Mouse (Mus musculus) neutrophil, adult 5-6 weeks (primary cell): ENCODE data around the gene Slc9a1. TPM values are rescaled to one million over a fixed set of nuclear protein-coding genes. Genes with fewer than 3 reads are reported as not detected.

Source experiments
- ATAC-seq: fragments of 151-379, 151-347 bp; 2 replicates; pipeline ENCODE4 v1.8.0; 2017; ENCODE audit warnings: mild to moderate bottlenecking, moderate TSS enrichment; ENCODE audit not compliant: insufficient number of reproducible peaks, poor library complexity, low FRiP score, severe bottlenecking; ENCODE audit errors: extremely low read depth
- total RNA-seq: library from RNA; stranded (forward); fragments of 200-1000 nt; gene quantifications from 2 replicates; pipeline ENCODE4 v1.2.3, GENCODE M21; 2017

The Slc9a1 gene
- total RNA-seq, 1 experiment from 2014 or later, result 15.8 TPM

DNA sequence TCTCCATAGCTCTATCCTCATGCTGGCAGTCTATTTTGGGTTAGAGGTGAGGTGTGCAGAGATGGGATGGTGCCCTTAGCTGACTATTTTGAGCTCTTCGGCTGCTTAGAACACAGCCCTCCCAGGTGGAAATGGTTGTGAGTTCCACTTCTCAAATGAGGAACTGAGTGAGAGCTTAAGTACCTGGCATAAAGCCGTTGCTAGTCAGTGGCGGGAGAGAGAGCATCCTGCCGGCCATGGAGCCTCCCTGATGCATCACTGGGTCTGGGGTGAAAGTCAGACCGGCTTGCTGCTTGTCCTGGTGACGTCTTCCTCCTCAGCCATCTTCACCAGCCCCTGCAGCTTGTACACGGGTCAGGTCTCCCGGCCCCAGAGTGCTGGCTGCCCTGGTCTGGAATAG, 28.5 kb downstream of the Slc9a1 start:
- no peak for ATAC-seq

- no peak for ATAC-seq
Measured at GRCm38 (mm10) chr4:133398619-133399018, 29.1 kb downstream of the Slc9a1 start.

- no peak for ATAC-seq
Measured at GRCm38 (mm10) chr4:133399509-133399908, 30.0 kb downstream of the Slc9a1 start.

DNA sequence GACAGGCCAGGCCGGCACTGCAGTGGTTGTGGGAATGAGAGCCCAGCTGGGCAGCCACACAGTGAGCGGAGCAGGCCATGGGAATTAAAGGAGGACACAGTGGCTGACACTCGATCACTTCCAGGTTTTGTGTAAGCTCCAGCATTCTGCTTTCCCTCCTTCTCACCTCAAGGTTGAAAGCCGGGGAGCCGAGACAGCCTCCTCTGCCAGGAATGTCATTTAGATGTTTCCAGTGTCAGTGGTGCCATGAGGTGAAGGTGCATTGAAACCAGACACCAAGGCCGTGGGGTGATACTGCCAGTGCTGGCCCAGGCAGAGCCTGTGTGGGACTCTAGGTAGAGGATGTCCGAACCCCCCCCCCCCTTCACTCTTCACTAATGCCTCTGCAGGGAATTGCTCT, 30.6 kb downstream of the Slc9a1 start:
- no peak for ATAC-seq

- ATAC-seq, result no peak
Measured at GRCm38 (mm10) chr4:133402011-133402410, 32.5 kb downstream of the Slc9a1 start.

- ATAC-seq, result no peak
Measured at GRCm38 (mm10) chr4:133403611-133404228, 34.2 kb downstream of the Slc9a1 start.

- no peak for ATAC-seq
Measured at GRCm38 (mm10) chr4:133404256-133404655, 34.8 kb downstream of the Slc9a1 start.

DNA sequence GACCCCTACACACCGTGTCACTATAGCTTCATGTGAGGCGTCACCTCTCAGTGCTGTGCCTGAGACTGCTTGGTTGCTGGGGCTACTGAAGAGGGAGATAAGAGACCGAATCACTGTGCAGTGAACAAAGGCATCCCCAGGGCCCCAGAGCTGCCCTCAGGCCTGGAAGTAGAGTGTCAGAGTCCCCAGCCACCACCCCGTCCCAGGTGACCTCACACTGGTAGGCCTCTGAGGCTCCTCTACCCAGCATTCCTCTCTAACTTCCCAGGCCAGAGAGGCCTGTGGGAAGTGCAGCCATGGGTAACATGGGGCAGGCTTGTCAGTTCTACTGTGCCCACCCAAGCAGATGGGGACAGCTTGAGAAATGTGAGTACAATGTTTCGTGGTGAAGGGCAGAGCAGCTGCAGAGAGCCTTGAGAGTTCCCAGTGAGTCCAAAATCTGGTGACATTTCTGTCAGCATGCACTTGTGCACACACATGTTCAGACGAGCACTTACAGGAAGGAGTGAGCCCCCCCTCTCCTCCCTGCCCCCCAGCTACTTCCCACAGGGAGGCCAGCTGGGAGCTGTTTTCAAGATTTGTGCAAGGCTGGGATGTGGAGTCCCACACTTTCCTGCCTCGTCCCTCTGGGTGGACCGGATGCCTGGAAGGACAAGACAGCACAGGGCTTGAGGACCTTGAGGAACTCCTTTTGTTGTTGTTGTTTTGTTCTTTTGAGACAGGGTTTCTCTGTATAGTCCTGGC, 37.0 kb downstream of the Slc9a1 start:
- no peak for ATAC-seq

GRCm38 (mm10) chr4:133407114-133407787, 37.7 kb downstream of the Slc9a1 start:
- ATAC-seq, result no peak

GRCm38 (mm10) chr4:133408006-133408405, 38.5 kb downstream of the Slc9a1 start:
- no peak for ATAC-seq

GRCm38 (mm10) chr4:133410994-133411393, 41.5 kb downstream of the Slc9a1 start:
- no peak for ATAC-seq

GRCm38 (mm10) chr4:133412096-133412495, 42.6 kb downstream of the Slc9a1 start:
- no peak for ATAC-seq

DNA sequence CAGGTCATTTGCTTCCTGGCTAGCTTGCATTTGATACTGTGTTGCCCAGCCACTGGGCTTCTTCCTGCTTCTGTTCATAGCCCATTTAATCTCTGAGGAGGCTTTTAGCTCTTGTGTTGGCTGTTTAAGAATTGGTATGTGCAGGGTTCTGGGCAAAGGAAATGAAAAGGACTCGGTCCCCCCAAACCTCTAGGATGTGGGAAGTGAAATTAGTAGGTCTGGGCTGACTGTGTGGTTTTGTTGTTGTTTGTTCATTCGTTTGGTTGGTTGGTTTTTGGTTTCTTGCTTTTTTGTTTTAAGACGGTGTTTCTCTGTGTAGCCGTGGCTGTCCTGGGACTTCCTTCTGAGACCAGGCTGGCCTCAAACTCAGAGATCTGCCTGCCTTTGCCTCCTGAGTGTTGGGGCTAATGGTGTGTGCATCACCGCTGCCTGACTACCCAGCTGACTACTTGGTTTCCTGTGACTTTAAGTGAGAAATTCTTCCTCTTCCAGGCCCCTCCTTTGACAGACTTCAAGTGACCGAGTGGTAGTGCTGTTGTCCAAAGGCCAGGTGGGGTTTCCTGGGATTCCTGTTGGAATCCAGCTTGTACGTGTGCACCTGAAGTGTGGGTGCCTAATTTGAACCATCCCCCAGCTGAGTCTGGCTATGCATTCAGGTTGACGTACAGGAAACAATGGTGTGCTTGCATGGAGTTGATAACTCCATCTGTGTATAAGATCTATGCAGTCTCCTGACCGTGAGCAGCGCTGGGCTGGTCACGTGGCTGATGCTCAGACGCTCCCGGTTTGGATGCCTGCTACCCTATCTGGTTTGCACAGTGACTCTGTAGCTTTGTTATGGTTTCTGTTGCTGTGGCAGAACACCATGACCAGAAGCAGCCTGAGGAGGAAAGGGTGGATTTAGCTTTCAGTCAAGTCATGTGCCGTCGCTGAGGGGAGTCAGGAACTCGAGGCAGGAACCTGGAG, 43.4 kb downstream of the Slc9a1 start:
- ATAC-seq, result no peak

DNA sequence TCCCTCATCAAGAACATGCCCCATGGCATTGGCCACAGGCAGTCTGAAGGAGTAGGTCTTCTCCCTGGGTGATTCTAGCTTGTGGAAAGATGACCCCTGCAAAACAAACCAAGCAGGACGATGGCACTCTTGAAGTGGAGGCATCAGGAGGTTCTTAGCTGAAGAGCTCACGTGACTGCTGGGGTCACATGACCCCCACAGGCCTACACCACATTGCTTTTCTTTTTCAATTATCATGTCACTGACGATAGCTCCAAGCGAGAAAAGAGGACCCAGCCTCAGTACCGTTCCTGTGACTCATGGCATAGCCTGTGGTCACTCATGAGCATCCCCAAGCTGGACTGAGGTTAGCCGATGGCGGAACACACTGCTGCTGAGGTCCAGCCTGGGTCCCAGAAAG, 44.1 kb downstream of the Slc9a1 start:
- no peak for ATAC-seq

DNA sequence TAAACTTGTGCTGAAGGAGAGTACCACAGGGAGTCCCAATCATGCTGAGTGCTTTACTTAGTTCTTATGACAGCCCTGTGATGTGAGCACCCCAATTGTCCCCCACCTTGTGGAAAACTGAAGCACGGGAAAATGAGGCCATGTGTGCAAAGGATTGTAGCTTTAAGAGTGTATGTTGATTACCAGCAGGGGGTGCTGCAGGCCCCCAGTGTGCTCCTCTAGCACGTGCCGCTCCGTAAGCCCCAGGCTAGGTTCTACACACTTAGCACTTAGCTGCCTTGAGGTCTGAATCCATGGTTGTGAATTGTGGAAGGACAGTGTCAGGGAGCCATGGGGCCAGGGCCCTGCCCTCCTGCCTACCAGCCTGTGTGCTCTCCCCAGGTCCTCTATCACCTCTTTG, 45.4 kb downstream of the Slc9a1 start:
- ATAC-seq, result no peak

GRCm38 (mm10) chr4:133419312-133420004, 50.0 kb downstream of the Slc9a1 start:
- ATAC-seq, result no peak

GRCm38 (mm10) chr4:133421989-133422388, 52.5 kb downstream of the Slc9a1 start:
- no peak for ATAC-seq

DNA sequence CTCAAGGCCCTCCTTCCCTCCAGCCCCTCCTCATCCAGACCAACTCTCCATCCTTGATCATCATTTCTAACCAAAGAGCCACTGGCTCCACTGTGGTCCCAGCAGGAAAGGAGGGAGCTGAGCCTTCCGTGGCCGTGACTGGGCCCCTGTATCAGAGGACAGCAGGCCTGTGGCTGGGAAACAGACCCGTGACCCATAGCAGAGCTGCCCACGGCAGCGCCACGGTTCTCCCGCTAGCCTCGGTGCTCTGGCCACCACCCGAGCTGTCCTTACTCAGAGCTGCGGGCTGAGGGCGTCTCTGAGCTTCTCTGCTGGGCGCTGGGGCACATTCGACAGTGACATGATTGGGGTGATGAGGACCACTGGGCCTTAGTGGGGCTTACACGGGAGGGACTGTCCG, 53.1 kb downstream of the Slc9a1 start:
- no peak for ATAC-seq
